Mouse (Mus musculus) cerebellum, postnatal 36 days (tissue): Measurements from ENCODE around the gene Catsperd.
"Not testable (repeated sequence)": the region's sequence is repeated elsewhere in the genome, so short reads cannot be mapped to it uniquely, and the experiment has no call there.

Experiments used
- DNase-seq, 2 experiments: peaks; one replicate each; pipeline ENCODE4 v3.0.0; 2021 to 2022; ENCODE audit warnings: mixed read lengths in 2 of 2

Catsperd gene

GRCm38 (mm10) chr17:56627530-56628277 is at the start of gene Catsperd:
Gene Catsperd (plus strand): TSS chr17:56628143.
- peak; percentile 38 to 46 for DNase-seq

- no peak for DNase-seq
Measured at GRCm38 (mm10) chr17:56583071-56583470, 44.9 kb upstream of the Catsperd start.

- peak; percentile 48 to 49 for DNase-seq
Measured at GRCm38 (mm10) chr17:56583611-56584256, 44.2 kb upstream of the Catsperd start.

- DNase-seq, result peak; percentile 99 to 100
Measured at GRCm38 (mm10) chr17:56584257-56585130, 43.4 kb upstream of the Catsperd start, which contains the start of the genes Safb2 and Safb. Gene Safb2 (minus strand): TSS chr17:56584585. Gene Safb (plus strand): TSS chr17:56584825.

GRCm38 (mm10) chr17:56585171-56585821 is 42.6 kb upstream of the Catsperd start:
- peak in 1 of 2 experiments; percentile 52 for DNase-seq

- DNase-seq, result no peak
Measured at GRCm38 (mm10) chr17:56587773-56588172, 40.2 kb upstream of the Catsperd start.

GRCm38 (mm10) chr17:56588921-56589320 is 39.0 kb upstream of the Catsperd start:
- DNase-seq, result no peak

GRCm38 (mm10) chr17:56592553-56592952 is 35.4 kb upstream of the Catsperd start:
- DNase-seq, result no peak

- peak; percentile 31 to 34 for DNase-seq
Measured at GRCm38 (mm10) chr17:56593527-56594271, 34.2 kb upstream of the Catsperd start.

- DNase-seq, result peak; percentile 49 to 58
Measured at GRCm38 (mm10) chr17:56603186-56604069, 24.5 kb upstream of the Catsperd start.

GRCm38 (mm10) chr17:56604070-56604380 is 23.9 kb upstream of the Catsperd start:
- DNase-seq, result no peak

GRCm38 (mm10) chr17:56604422-56604821 is 23.5 kb upstream of the Catsperd start:
- DNase-seq, result no peak

GRCm38 (mm10) chr17:56605431-56605830 is 22.5 kb upstream of the Catsperd start:
- no peak for DNase-seq

GRCm38 (mm10) chr17:56607521-56608062 is 20.4 kb upstream of the Catsperd start:
- no peak for DNase-seq

- DNase-seq, result no peak
Measured at GRCm38 (mm10) chr17:56608699-56609098, 19.2 kb upstream of the Catsperd start.

- DNase-seq, result peak; percentile 94 to 97
Measured at GRCm38 (mm10) chr17:56609452-56610171, 18.3 kb upstream of the Catsperd start, which contains the start of gene 2410015M20Rik. Gene 2410015M20Rik (minus strand): TSS chr17:56609771.

- DNase-seq, result no peak
Measured at GRCm38 (mm10) chr17:56611323-56611722, 16.6 kb upstream of the Catsperd start.

GRCm38 (mm10) chr17:56611861-56612564 is 15.9 kb upstream of the Catsperd start:
- no peak for DNase-seq

- not testable (repeated sequence) for DNase-seq
Measured at GRCm38 (mm10) chr17:56612565-56612939, 15.4 kb upstream of the Catsperd start.
